Mouse (Mus musculus) brain, embryonic 14.5 days (tissue): ENCODE data around the gene Ccar1.

Experiments used
- CTCF ChIP-seq: fragments of 200-500 bp; IDR thresholded peaks from 2 replicates; pipeline ENCODE4 v1.5.1; 2012; ENCODE audit warnings: inconsistent platforms, mild to moderate bottlenecking, moderate library complexity, borderline replicate concordance; ENCODE audit not compliant: insufficient read depth, insufficient read length; ENCODE audit errors: extremely low read depth
- POLR2A ChIP-seq: fragments of 200-500 bp; IDR thresholded peaks from 2 replicates; pipeline ENCODE4 v1.6.1; 2012; ENCODE audit warnings: mild to moderate bottlenecking, inconsistent platforms, borderline replicate concordance; ENCODE audit not compliant: poor library complexity, insufficient read depth, insufficient read length, severe bottlenecking; ENCODE audit errors: extremely low read depth

DNA sequence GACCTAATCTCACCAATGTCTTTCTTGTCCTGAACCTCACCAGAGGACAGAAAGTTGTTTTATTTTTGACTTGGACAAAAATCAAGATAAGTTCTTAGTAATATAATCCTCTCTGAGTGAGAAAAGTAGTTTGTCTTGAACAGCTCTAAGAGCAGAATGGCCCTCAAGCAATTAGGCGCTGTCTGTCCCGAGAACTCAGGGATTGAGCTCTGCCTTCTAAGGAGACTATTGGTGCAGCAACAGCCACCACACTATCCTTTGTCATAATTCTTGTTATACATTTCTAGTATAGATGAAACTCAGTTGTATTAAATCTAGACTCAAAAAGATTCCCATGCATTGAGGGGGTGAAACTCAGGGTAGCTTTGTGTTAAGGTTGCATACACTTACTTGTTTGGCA is 16.7 kb upstream of the Ccar1 start:
- no peak for TF ChIP-seq CTCF
- TF ChIP-seq POLR2A: no peak
